Mouse (Mus musculus) right cerebral cortex, postnatal 25 days (tissue): ENCODE measurements around the gene Tef.
A peak's percentile ranks its signal among the peaks of the same experiment; 100 is the strongest.

Experiments used
- DNase-seq: peaks from one replicate; pipeline ENCODE4 v3.0.0; 2022

Tef gene

GRCm38 (mm10) chr15:81852411-81853000, 50.3 kb downstream of the Tef start:
- no peak for DNase-seq

- no peak for DNase-seq
Observed at GRCm38 (mm10) chr15:81853081-81853480, 50.9 kb downstream of the Tef start.

- peak; percentile 84 for DNase-seq
Observed at GRCm38 (mm10) chr15:81856030-81856790, 54.0 kb downstream of the Tef start.

- DNase-seq: no peak
Observed at GRCm38 (mm10) chr15:81856938-81857723, 54.9 kb downstream of the Tef start.

- no peak for DNase-seq
Observed at GRCm38 (mm10) chr15:81857724-81858116, 55.5 kb downstream of the Tef start.

GRCm38 (mm10) chr15:81858138-81858516, 55.9 kb downstream of the Tef start:
- peak; percentile 92 for DNase-seq

GRCm38 (mm10) chr15:81858517-81859329, 56.5 kb downstream of the Tef start, which contains the start of gene Tob2:
Gene Tob2, minus strand, starts transcription at chr15:81858796.
- peak; percentile 73 for DNase-seq

GRCm38 (mm10) chr15:81859330-81860255, 57.4 kb downstream of the Tef start:
- DNase-seq: peak; percentile 80

- DNase-seq: no peak
Observed at GRCm38 (mm10) chr15:81860471-81861135, 58.4 kb downstream of the Tef start.

GRCm38 (mm10) chr15:81864238-81864637, 62.0 kb downstream of the Tef start:
- no peak for DNase-seq

GRCm38 (mm10) chr15:81869985-81870384, 67.8 kb downstream of the Tef start:
- DNase-seq: no peak

- peak; percentile 86 for DNase-seq
Observed at GRCm38 (mm10) chr15:81871604-81872261, 69.5 kb downstream of the Tef start, which contains the start of gene Phf5a. Gene Phf5a, minus strand, starts transcription at chr15:81871911.

- DNase-seq: peak; percentile 97
Observed at GRCm38 (mm10) chr15:81872262-81873136, 70.3 kb downstream of the Tef start, which contains the start of gene Aco2. Gene Aco2, plus strand, starts transcription at chr15:81872309.
